Comparison of ENCODE assay signal across 18 mouse cellular contexts in the genomic region with DNA sequence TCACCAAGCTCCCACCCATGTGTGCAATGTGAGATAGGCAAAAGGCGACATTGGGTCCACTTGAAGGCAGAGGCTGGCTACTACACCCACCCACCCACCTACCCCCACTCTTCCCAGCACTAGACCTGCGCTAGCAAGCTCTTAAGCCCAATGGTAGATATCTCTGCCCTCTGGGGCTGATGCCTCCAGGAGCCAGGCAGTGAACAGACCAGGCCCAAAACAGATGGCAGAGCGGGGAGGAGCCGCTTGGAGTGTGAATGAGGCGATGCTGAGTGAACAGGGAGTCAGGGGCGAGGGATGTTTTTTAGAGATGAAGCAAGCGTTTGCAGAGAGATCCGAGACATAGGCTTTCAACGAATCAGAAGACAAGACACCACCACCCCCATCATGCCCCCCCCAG. TPM values are rescaled to one million over a fixed set of nuclear protein-coding genes. Genes with fewer than 3 reads are reported as not detected.
DNase-seq lines count a peak whose midpoint lies in the region; ATAC-seq and TF ChIP-seq lines count a peak whose summit lies in the region.
"Had no signal": no experiment of that assay in that cellular context is flagged by ENCODE, and none has a peak within 500 bp of the region (broad histone marks: within the 10 kb centered on the region; RNA-seq: fewer than 3 reads in every experiment).

No protein-coding gene starts in this region.

- 67% methylated on average over 9 of the region's 9 CpGs for WGBS in intestine, postnatal 0 days

- H3K36me3 ChIP-seq in intestine, postnatal 0 days (ENCODE audit: control insufficient read depth, insufficient read depth): no peaks in the 10 kb centered on the region
- H3K36me3 ChIP-seq: hindbrain, embryonic 10.5 days; lung, embryonic 15.5 days; midbrain, embryonic 10.5 days; stomach, embryonic 15.5 days had no signal

- H3K4me1 ChIP-seq in intestine, postnatal 0 days (replicated peaks; ENCODE audit: control insufficient read depth, insufficient read depth, low read length): 0 out of 2 replicates have a peak, but pooled peaks cover 4% of the 10 kb centered on the region

- peak; percentile 42 to 47 for DNase-seq in frontal cortex, postnatal 14 days (ENCODE audit: low spot score in 2 of 2)
- DNase-seq in frontal cortex, postnatal 25 days (ENCODE audit: low spot score in 2 of 2): no peak
- DNase-seq in right cerebral cortex, adult 18-20 months: peak; percentile 80
- no peak for DNase-seq in right cerebral cortex, postnatal 4 days
- peak; percentile 64 to 69 for DNase-seq in left cerebral cortex, adult 9 months (ENCODE audit: low spot score in 2 of 2)
- no peak for DNase-seq in neural tube, embryonic 10.5 days (ENCODE audit: extremely low spot score, low spot score)
- DNase-seq: B cell, adult 2 months; cerebellum, adult 8-10 months; kidney, adult 18-20 months; retina, postnatal 1 day; thymus, adult 2 months had no signal

- no peak overlapping the region for H3K9ac ChIP-seq in intestine, postnatal 0 days (ENCODE audit: low read depth, low read length)
- H3K9ac ChIP-seq: liver, embryonic 14.5 days; lung, embryonic 15.5 days; stomach, embryonic 15.5 days had no signal

- H3K27me3 ChIP-seq in intestine, postnatal 0 days (replicated peaks; ENCODE audit: control insufficient read depth, insufficient read depth, low read length): peaks cover 32% of the 10 kb centered on the region; the same call in 1 of the 2 replicates

- H3K4me2 ChIP-seq in intestine, postnatal 0 days (replicated peaks; ENCODE audit: low read depth): no peak overlapping the region
- H3K4me2 ChIP-seq: lung, embryonic 15.5 days; stomach, embryonic 15.5 days had no signal

- no peak for ATAC-seq in intestine, postnatal 0 days

- H3K9me3 ChIP-seq in intestine, postnatal 0 days (ENCODE audit: control insufficient read depth): no peaks in the 10 kb centered on the region
- H3K9me3 ChIP-seq: hindbrain, embryonic 10.5 days; lung, embryonic 15.5 days; midbrain, embryonic 10.5 days; stomach, embryonic 15.5 days had no signal

- no peak overlapping the region for H3K27ac ChIP-seq in intestine, postnatal 0 days (ENCODE audit: low read depth, low read length)
- H3K27ac ChIP-seq: hindbrain, embryonic 10.5 days; liver, embryonic 14.5 days; lung, embryonic 15.5 days; macrophage; midbrain, embryonic 10.5 days; stomach, embryonic 15.5 days had no signal

- H3K4me3 ChIP-seq in intestine, postnatal 0 days (ENCODE audit: low read depth, low read length): no peak overlapping the region
- H3K4me3 ChIP-seq: hindbrain, embryonic 10.5 days; lung, embryonic 15.5 days; midbrain, embryonic 10.5 days; stomach, embryonic 15.5 days had no signal

- no peak for TF ChIP-seq CTCF in intestine, postnatal 0 days (IDR thresholded peaks at IDR 0.05; ENCODE audit: low read depth)

RNA-seq across cellular contexts. Expression of a gene that starts 3.4 kb away (rescaled TPM):
- 2.6 and 2.9 TPM in 2 replicates for polyA plus RNA-seq in intestine, postnatal 0 days (2015; fragmentation: Nextera tagmentation; extraction: Ambion mirVana)
- polyA plus RNA-seq: macrophage had no signal

Comparison
In these comparisons a context has a peak if more than half of its experiments do, and no peak if none do; other contexts are left out.
1. DNase-seq: peak in frontal cortex, postnatal 14 days (2 of 2), right cerebral cortex, adult 18-20 months (single experiment) and left cerebral cortex, adult 9 months (2 of 2); none in frontal cortex, postnatal 25 days (0 of 2), right cerebral cortex, postnatal 4 days (single experiment) and neural tube, embryonic 10.5 days (single experiment).